Mouse (Mus musculus) embryonic facial prominence, embryonic 15.5 days (tissue): ENCODE measurements around the gene Fntb. TPM values are rescaled to one million over a fixed set of nuclear protein-coding genes. Genes with fewer than 3 reads are reported as not detected.

Source experiments
- ATAC-seq: fragments of 200-750 bp; cut with Nextera tagmentation; 2 replicates; pipeline ENCODE4 v1.8.0; 2017; ENCODE audit warnings: low read depth, moderate TSS enrichment; ENCODE audit not compliant: insufficient number of reproducible peaks, low FRiP score, low TSS enrichment
- H3K27ac ChIP-seq: fragments of 300-500 bp; sonication (generic); replicated peaks from 2 replicates; pipeline ENCODE4 v1.5.1; 2015; ENCODE audit warnings: mild to moderate bottlenecking, inconsistent platforms
- H3K27me3 ChIP-seq: fragments of 300-500 bp; sonication (generic); 2 replicates; pipeline ENCODE4 v1.6.1; 2015; ENCODE audit warnings: inconsistent platforms
- H3K36me3 ChIP-seq: fragments of 300-500 bp; sonication (generic); 2 replicates; pipeline ENCODE4 v1.6.1; 2015; ENCODE audit warnings: mild to moderate bottlenecking, inconsistent platforms
- H3K4me1 ChIP-seq: fragments of 300-500 bp; sonication (generic); 2 replicates; pipeline ENCODE4 v1.6.1; 2015; ENCODE audit warnings: inconsistent platforms
- H3K4me2 ChIP-seq: fragments of 300-500 bp; sonication (generic); replicated peaks from 2 replicates; pipeline ENCODE4 v1.6.1; 2015; ENCODE audit warnings: mild to moderate bottlenecking, inconsistent platforms
- H3K4me3 ChIP-seq: fragments of 300-500 bp; sonication (generic); replicated peaks from 2 replicates; pipeline ENCODE4 v1.5.1; 2015; ENCODE audit warnings: mild to moderate bottlenecking, inconsistent platforms
- H3K9ac ChIP-seq: fragments of 300-500 bp; sonication (generic); 2 replicates; pipeline ENCODE4 v1.6.1; 2015; ENCODE audit warnings: inconsistent platforms
- H3K9me3 ChIP-seq: fragments of 300-500 bp; sonication (generic); replicated peaks from 2 replicates; pipeline ENCODE4 v1.6.1; 2016; ENCODE audit warnings: inconsistent platforms
- WGBS: fragments of 180-500 bp; shearing (Covaris S2); methylation state at CpG from one replicate; pipeline ENCODE4 v1.1.7; 2015; 5-methylcytosine and 5-hydroxymethylcytosine counted together
- polyA plus RNA-seq: library from polyadenylated mRNA; unstranded; fragments of >200 nt; fragmentation: Nextera tagmentation; extraction: Ambion mirVana; gene quantifications from 2 replicates; pipeline ENCODE4 v1.2.1, GENCODE M21; 2015

Gene Fntb
- polyA plus RNA-seq, 1 experiment from 2014 or later: 47.1 TPM

DNA sequence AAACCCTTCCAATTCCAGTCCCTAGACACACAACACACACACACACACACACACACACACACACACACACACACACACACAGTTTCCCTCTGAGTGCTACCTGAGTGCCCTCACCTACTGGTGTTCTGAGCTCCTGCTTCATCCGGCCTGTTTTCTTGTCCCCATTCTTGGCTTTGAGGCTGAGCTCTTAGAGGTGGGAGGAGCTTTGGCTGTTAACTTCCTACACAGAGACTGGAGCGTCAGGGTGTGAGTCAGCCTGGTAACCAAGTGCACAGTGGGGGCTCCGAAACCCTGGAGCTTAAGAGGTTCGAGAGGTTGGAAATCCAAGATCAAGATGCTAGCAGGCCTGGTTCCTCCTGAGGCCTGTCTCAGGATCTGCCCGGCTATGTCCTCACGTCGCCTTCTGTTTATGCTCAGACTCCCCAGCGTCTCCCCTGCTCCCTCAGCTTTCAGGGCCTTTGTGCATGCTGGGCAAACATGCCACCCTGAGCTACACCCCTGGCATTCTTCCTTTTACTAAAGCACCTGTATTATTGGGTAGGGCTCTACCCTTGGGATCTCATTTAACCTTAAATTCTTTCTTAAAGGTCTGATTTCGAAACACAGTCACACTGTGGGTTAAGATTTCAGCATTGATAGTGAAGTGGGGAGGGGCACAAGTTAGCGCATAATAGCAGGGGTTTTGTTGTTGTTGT, 102.3 kb downstream of the Fntb start:
- Histone ChIP-seq H3K4me3 (no peak overlapping the region), H3K27ac (no peak overlapping the region), H3K9me3 (no peaks in the 10 kb centered on the region), H3K27me3 (no peaks in the 10 kb centered on the region), H3K36me3 (0 out of 2 replicates have a peak, but pooled peaks cover 7% of the 10 kb centered on the region), H3K4me1 (peaks cover 14% of the 10 kb centered on the region), H3K4me2 (no peak overlapping the region), H3K9ac (no peak overlapping the region)
- 60% methylated on average over 10 of the region's 10 CpGs for WGBS
- no peak for ATAC-seq

DNA sequence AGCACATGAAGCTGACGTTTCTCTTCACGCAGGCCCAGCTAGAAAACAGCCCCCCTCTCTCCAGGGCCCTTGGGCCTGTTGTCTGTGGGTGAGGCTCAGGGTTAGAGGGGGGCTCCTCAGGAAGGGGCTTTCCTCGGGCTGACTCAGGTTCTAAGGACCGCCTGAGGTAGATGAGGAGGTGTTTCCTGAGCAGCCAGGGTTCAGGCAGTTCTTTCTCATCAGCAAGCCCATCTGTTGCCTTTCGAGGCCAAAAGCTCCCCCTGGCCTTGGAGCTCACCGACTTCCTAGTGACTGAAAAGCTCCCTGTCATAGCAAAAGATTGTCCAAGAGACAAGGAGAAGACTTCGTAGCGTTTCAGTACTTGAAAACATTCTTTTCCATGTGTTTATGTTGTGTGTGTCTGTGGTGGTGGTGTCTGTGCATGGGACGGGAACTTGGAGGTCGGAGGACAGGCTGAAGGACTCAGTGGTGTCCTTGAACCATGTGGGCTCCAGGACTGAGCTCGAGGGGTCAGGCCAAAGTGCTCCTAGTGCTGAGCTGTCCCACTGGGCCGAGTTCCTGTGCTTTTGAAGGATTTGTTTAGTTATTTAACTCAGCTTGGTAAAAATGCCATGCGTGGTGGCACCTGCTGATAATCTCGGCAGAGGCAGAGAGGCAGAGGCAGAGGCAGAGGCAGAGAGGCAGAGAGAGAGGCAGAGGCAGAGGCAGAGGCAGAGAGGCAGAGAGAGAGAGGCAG, 103.2 kb downstream of the Fntb start:
- H3K36me3 ChIP-seq: 0 out of 2 replicates have a peak, but pooled peaks cover 1% of the 10 kb centered on the region
- no peak overlapping the region for H3K9ac ChIP-seq
- H3K4me1 ChIP-seq: peaks cover 14% of the 10 kb centered on the region
- no peak overlapping the region for H3K4me2 ChIP-seq
- ATAC-seq: no peak
- H3K27ac ChIP-seq: no peak overlapping the region
- no peaks in the 10 kb centered on the region for H3K9me3 ChIP-seq
- WGBS: 70% methylated on average over 14 of the region's 14 CpGs
- no peak overlapping the region for H3K4me3 ChIP-seq
- no peaks in the 10 kb centered on the region for H3K27me3 ChIP-seq

DNA sequence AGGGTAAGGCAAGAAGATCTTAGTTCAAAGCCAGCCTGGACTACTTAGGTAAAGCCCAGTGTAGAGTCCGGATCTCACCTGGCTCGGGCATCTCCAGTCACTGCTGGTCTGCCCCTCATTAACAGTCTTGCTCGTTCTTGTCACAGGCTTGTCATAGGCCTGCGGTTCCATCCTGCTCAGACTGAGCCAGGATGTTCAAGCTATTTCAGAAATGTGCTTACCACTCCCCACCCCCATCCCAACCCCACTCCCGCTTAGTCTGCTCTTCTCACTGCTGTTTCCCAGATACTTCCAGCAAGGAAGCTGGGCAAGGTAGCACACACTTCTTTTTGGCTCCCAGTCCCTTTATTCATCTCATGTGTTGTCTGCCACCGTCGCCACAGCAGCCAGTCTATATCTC, 104.2 kb downstream of the Fntb start:
- no peaks in the 10 kb centered on the region for H3K9me3 ChIP-seq
- no peak overlapping the region for H3K9ac ChIP-seq
- no peak overlapping the region for H3K4me2 ChIP-seq
- no peak overlapping the region for H3K4me3 ChIP-seq
- 65% methylated on average over 7 of the region's 7 CpGs for WGBS
- no peak for ATAC-seq
- no peaks in the 10 kb centered on the region for H3K27me3 ChIP-seq
- H3K27ac ChIP-seq: no peak overlapping the region
- 0 out of 2 replicates have a peak, but pooled peaks cover 1% of the 10 kb centered on the region for H3K36me3 ChIP-seq
- peaks cover 14% of the 10 kb centered on the region for H3K4me1 ChIP-seq

DNA sequence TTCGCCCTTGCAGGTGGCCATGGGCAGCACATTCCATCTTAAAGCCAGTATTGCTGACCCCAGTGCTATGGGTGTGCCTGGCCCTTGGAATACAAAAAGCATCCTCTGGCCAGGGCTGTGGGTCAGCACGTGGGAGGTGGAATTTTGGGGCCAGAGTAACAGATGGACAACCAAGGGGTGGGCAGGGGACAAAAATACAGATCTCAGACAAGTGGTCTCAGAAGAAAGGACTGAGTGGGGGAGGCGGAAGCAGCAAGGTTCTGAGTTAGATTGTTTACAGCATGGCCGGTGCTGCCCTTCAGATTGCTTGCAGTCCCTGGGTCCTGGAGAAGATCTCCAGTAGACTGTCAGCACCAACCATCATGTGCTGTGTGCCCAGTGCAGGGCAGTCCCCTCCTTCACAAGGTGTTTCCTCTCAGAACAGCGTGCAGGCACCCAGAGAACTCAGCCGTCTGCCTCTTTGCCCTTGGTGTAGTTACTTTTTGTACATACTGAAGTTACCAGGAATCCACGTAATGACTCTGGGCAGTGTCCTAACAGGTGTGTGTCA, 107.5 kb downstream of the Fntb start:
- WGBS: 81% methylated on average over 7 of the region's 7 CpGs
- no peak overlapping the region for H3K27ac ChIP-seq
- H3K9me3 ChIP-seq: no peaks in the 10 kb centered on the region
- no peak overlapping the region for H3K4me2 ChIP-seq
- no peaks in the 10 kb centered on the region for H3K27me3 ChIP-seq
- H3K4me1 ChIP-seq: no peaks in the 10 kb centered on the region
- no peak overlapping the region for H3K4me3 ChIP-seq
- ATAC-seq: no peak
- H3K9ac ChIP-seq: no peak overlapping the region
- H3K36me3 ChIP-seq: peaks cover 16% of the 10 kb centered on the region; the same call in 1 of the 2 replicates

DNA sequence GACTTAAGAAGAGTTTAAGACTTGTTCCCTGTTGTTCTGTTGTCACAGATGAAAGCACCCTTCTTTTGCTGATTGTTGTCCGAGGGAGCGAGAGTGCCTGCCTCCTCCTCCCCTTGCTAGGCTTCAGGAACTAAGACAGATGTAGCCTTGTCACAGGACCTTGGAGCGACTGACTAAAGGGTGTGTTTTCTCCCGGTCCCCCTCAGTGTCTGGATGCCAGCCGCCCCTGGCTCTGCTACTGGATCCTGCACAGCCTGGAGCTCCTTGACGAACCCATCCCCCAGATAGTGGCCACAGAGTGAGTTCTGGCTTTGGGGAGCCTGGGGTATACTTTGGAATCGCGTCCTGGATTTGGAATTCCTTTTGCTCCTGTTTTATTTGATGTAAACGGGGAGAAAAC, 109.4 kb downstream of the Fntb start:
- Histone ChIP-seq H3K9me3 (no peaks in the 10 kb centered on the region), H3K9ac (no peak overlapping the region), H3K4me3 (no peak overlapping the region), H3K27me3 (no peaks in the 10 kb centered on the region), H3K4me2 (no peak overlapping the region), H3K36me3 (peaks cover 16% of the 10 kb centered on the region; the same call in 1 of the 2 replicates), H3K27ac (no peak overlapping the region), H3K4me1 (no peaks in the 10 kb centered on the region)
- 41% methylated on average over 9 of the region's 9 CpGs for WGBS
- ATAC-seq: no peak

DNA sequence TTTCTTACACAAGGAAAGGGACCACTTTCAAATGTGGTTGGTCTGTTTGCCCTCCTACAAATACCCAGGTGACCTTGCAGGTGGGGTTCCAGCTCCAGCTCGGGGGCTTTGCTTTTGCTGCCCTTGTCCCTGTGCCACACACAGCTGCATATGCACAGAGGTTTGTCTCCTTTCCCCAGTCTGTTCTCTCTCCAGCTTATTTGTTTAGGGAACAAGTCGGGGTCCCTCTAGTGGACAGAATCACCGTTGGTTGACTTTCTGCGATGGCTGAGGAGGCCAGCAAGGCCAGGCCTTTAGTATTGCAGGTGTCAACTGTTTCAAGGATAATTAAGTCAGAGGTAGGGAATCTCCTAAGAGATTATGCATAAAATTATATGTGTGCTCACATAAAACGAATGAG, 113.9 kb downstream of the Fntb start:
- no peak overlapping the region for H3K4me3 ChIP-seq
- no peak overlapping the region for H3K27ac ChIP-seq
- H3K27me3 ChIP-seq: no peaks in the 10 kb centered on the region
- H3K9ac ChIP-seq: no peak overlapping the region
- H3K9me3 ChIP-seq: no peaks in the 10 kb centered on the region
- peaks cover 16% of the 10 kb centered on the region for H3K36me3 ChIP-seq
- 8% methylated on average over 5 of the region's 5 CpGs for WGBS
- H3K4me2 ChIP-seq: no peak overlapping the region
- H3K4me1 ChIP-seq: 0 out of 2 replicates have a peak, but pooled peaks cover 7% of the 10 kb centered on the region
- no peak for ATAC-seq

DNA sequence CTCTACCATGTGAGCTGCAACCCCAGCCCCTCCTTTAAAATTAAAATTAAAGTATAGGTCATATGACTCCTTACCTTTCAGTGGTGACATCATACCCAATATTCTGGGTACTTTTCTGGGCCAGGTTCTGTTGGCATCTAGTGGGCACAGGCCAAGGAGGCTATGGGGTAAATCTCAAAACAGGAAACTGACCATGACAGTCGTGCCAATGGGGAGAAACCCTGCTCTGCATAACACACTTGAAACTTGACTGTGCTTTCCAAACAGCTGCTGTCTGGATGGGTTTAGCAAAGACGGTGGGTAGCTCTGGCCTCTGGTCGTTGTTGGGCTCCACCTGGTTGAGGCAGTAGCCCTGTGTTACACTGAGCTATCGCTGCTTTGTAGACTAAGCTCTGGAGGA, 114.7 kb downstream of the Fntb start:
- Histone ChIP-seq H3K27ac (no peak overlapping the region), H3K4me1 (0 out of 2 replicates have a peak, but pooled peaks cover 7% of the 10 kb centered on the region), H3K36me3 (peaks cover 11% of the 10 kb centered on the region), H3K4me3 (no peak overlapping the region), H3K27me3 (no peaks in the 10 kb centered on the region), H3K9me3 (no peaks in the 10 kb centered on the region), H3K9ac (no peak overlapping the region), H3K4me2 (no peak overlapping the region)
- WGBS: 77% methylated on average over 4 of the region's 4 CpGs
- no peak for ATAC-seq

DNA sequence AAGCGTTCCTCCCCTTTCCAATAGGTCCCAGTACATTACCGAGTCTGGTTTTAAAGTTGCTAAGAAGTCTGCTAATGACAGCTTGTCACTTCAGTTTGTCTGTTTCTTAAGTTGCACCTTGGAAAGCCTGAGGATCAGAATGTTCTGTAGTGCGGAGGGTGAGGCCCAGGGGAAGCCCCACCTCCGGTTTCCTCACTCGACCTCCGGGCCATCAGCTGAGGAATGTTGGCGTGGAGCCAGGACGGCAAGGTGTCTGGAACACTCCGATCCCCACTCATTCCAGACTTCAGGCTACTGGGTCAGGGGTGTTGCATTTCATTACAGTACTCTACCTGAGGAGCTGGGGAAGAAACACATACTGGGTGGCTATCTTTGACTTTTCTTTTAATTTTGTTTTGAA, 118.4 kb downstream of the Fntb start:
- H3K9ac ChIP-seq: no peak overlapping the region
- ATAC-seq: no peak
- H3K27me3 ChIP-seq: no peaks in the 10 kb centered on the region
- H3K4me2 ChIP-seq: no peak overlapping the region
- 0 out of 2 replicates have a peak, but pooled peaks cover 7% of the 10 kb centered on the region for H3K4me1 ChIP-seq
- no peaks in the 10 kb centered on the region for H3K9me3 ChIP-seq
- WGBS: 50% methylated on average over 9 of the region's 9 CpGs
- H3K4me3 ChIP-seq: no peak overlapping the region
- H3K36me3 ChIP-seq: peaks cover 8% of the 10 kb centered on the region; the same call in 1 of the 2 replicates
- no peak overlapping the region for H3K27ac ChIP-seq

DNA sequence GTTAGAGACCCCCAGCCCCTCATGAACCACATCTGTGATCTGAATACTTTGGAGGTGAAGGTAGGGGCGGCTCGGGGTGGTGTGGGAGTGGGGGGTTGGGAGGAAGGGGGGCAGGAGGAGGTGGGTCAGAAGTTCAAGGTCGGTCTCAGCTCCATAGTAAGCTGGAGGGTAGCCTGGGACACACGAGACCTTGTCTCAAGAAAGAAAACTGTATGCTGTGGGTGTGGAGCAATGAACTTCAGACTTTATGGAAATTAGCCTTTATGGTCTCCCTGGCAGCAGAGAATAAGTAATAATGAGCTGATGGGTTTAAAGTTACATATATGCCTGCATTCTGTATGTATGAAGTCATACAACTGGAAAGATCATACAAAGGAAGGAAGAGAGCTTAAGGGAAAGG, 119.7 kb downstream of the Fntb start:
- no peak overlapping the region for H3K4me2 ChIP-seq
- H3K27me3 ChIP-seq: no peaks in the 10 kb centered on the region
- no peak overlapping the region for H3K4me3 ChIP-seq
- ATAC-seq: no peak
- H3K9ac ChIP-seq: no peak overlapping the region
- no peak overlapping the region for H3K27ac ChIP-seq
- H3K9me3 ChIP-seq: no peaks in the 10 kb centered on the region
- 0 out of 2 replicates have a peak, but pooled peaks cover 7% of the 10 kb centered on the region for H3K4me1 ChIP-seq
- WGBS: 84% methylated on average over 4 of the region's 4 CpGs
- H3K36me3 ChIP-seq: peaks cover 14% of the 10 kb centered on the region; the same call in 1 of the 2 replicates

DNA sequence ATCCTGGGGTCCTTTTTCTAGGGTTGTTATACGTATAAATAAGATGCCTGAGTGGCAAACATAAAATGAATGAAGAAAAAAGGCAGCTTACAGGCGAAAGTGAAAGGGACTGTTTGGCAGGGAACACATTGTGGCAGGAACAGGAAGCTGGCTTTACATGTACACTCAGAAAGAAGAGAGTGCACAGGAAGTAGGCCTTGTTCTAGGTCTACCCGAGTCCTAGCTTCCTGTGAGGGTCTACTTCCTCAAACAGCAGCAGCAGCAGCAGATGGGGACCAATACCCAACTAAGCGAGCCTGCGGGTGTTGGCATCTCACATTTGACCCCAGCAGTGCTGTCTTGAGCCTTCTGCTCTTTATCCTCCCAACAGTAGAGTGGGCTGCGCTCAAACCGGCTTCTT, 121.4 kb downstream of the Fntb start:
- Histone ChIP-seq H3K4me3 (no peak overlapping the region), H3K27me3 (no peaks in the 10 kb centered on the region), H3K9me3 (no peaks in the 10 kb centered on the region), H3K36me3 (peaks cover 19% of the 10 kb centered on the region), H3K27ac (no peak overlapping the region), H3K9ac (no peak overlapping the region), H3K4me1 (0 out of 2 replicates have a peak, but pooled peaks cover 7% of the 10 kb centered on the region), H3K4me2 (no peak overlapping the region)
- WGBS: 90% methylated on average over 7 of the region's 7 CpGs
- no peak for ATAC-seq

DNA sequence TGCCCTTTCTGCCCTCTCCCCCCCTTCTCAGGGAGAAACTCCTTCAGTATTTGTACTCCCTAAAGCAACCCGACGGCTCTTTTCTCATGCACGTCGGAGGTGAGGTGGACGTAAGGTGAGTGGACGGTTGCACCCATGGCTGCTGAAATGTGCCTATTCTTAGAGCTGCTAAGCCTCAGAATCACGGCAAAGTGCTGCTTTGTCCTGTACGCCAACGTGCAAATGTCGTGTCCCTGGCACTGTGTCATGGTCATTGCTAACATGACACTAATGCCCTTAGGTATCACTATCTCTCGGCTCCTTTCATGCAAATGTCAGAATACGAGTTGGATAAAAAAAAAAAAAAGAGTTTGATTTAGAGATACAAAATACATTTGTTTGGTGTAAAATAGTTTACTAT, 122.6 kb downstream of the Fntb start:
- no peak overlapping the region for H3K27ac ChIP-seq
- ATAC-seq: no peak
- H3K4me3 ChIP-seq: no peak overlapping the region
- H3K9me3 ChIP-seq: no peaks in the 10 kb centered on the region
- WGBS: 92% methylated on average over 12 of the region's 12 CpGs
- H3K36me3 ChIP-seq: peaks cover 23% of the 10 kb centered on the region
- H3K4me1 ChIP-seq: 0 out of 2 replicates have a peak, but pooled peaks cover 7% of the 10 kb centered on the region
- no peak overlapping the region for H3K9ac ChIP-seq
- no peak overlapping the region for H3K4me2 ChIP-seq
- no peaks in the 10 kb centered on the region for H3K27me3 ChIP-seq
